Mouse (Mus musculus) embryo, embryonic 11 days (tissue): ENCODE data around the gene Serpina11.
"Not testable (repeated sequence)": the region's sequence is repeated elsewhere in the genome, so short reads cannot be mapped to it uniquely, and the experiment has no call there.

ENCODE experiments used
- DNase-seq: peaks from one replicate; pipeline ENCODE4 v3.0.0-alpha.2; 2015

Gene Serpina11

GRCm38 (mm10) chr12:103969577-103970116, 20.1 kb downstream of the Serpina11 start:
- no peak for DNase-seq

- no peak for DNase-seq
Observed at GRCm38 (mm10) chr12:103966761-103967160, 23.0 kb downstream of the Serpina11 start.

- DNase-seq: no peak
Observed at GRCm38 (mm10) chr12:103963288-103963687, 26.5 kb downstream of the Serpina11 start.

GRCm38 (mm10) chr12:103962860-103963259, 26.9 kb downstream of the Serpina11 start:
- no peak for DNase-seq

- no peak for DNase-seq
Observed at GRCm38 (mm10) chr12:103962337-103962736, 27.4 kb downstream of the Serpina11 start.

GRCm38 (mm10) chr12:103961716-103962115, 28.0 kb downstream of the Serpina11 start:
- no peak for DNase-seq

- no peak for DNase-seq
Observed at GRCm38 (mm10) chr12:103958798-103959197, 31.0 kb downstream of the Serpina11 start, which contains the start of gene Serpina1e. Gene Serpina1e, minus strand, starts transcription at chr12:103958975.

GRCm38 (mm10) chr12:103956555-103956954, 33.2 kb downstream of the Serpina11 start:
- DNase-seq: not testable (repeated sequence)

GRCm38 (mm10) chr12:103952972-103953371, 36.8 kb downstream of the Serpina11 start:
- not testable (repeated sequence) for DNase-seq

GRCm38 (mm10) chr12:103946243-103946642, 43.5 kb downstream of the Serpina11 start:
- no peak for DNase-seq
